Mouse (Mus musculus) lung, embryonic 14.5 days (tissue): ENCODE results near the gene Hhat. TPM values are rescaled to one million over a fixed set of nuclear protein-coding genes. Genes with fewer than 3 reads are reported as not detected.

Experiments
- ATAC-seq: fragments of 200-750 bp; cut with Nextera tagmentation; 2 replicates; pipeline ENCODE4 v1.8.0; 2017; ENCODE audit warnings: mild to moderate bottlenecking, moderate TSS enrichment, moderate library complexity; ENCODE audit not compliant: insufficient read depth
- DNase-seq: peaks from one replicate; pipeline ENCODE4 v3.0.0-alpha.2; 2015
- H3K27ac ChIP-seq: fragments of 300-500 bp; sonication (generic); 2 replicates; pipeline ENCODE4 v1.5.1; 2014; ENCODE audit warnings: low read depth, mild to moderate bottlenecking, moderate library complexity
- H3K27me3 ChIP-seq: fragments of 300-500 bp; sonication (generic); 2 replicates; pipeline ENCODE4 v1.6.1; 2014; ENCODE audit warnings: low read length, control low read depth; ENCODE audit not compliant: insufficient read depth
- H3K36me3 ChIP-seq: fragments of 300-500 bp; sonication (generic); 2 replicates; pipeline ENCODE4 v1.6.1; 2014; ENCODE audit warnings: control low read depth; ENCODE audit not compliant: insufficient read depth
- H3K4me1 ChIP-seq: fragments of 300-500 bp; sonication (generic); 2 replicates; pipeline ENCODE4 v1.6.1; 2014; ENCODE audit warnings: antibody characterized with exemption, control low read depth; ENCODE audit not compliant: insufficient read depth
- H3K4me2 ChIP-seq: fragments of 300-500 bp; sonication (generic); 2 replicates; pipeline ENCODE4 v1.6.1; 2014; ENCODE audit warnings: mild to moderate bottlenecking
- H3K4me3 ChIP-seq: fragments of 300-500 bp; sonication (generic); 2 replicates; pipeline ENCODE4 v1.5.1; 2014; ENCODE audit warnings: low read depth, low read length
- H3K9ac ChIP-seq: fragments of 300-500 bp; sonication (generic); 2 replicates; pipeline ENCODE4 v1.6.1; 2014
- H3K9me3 ChIP-seq: fragments of 300-500 bp; sonication (generic); 2 replicates; pipeline ENCODE4 v1.6.1; 2016; ENCODE audit warnings: low read depth, low read length, control low read depth
- CTCF ChIP-seq: IDR thresholded peaks from 2 replicates; pipeline ENCODE4 v1.5.1; 2016; ENCODE audit warnings: antibody characterized with exemption, low read depth
- WGBS: fragments of 180-500 bp; shearing (Covaris S2); extraction: QIAGEN DNeasy Blood & Tissue Kit; methylation state at CpG from one replicate; pipeline ENCODE4 v1.1.7; 2014; 5-methylcytosine and 5-hydroxymethylcytosine counted together
- polyA plus RNA-seq: library from polyadenylated mRNA; unstranded; fragments of >200 nt; fragmentation: Nextera tagmentation; extraction: Ambion mirVana; gene quantifications from 2 replicates; pipeline ENCODE4 v1.2.1, GENCODE M21; 2014

Hhat gene
- polyA plus RNA-seq, 1 experiment from 2014 or later: 12.8 TPM

GRCm38 (mm10) chr1:192536440-192536839 lies 234.6 kb downstream of the Hhat start:
- DNase-seq (peak; percentile 31), ATAC-seq (no peak)
- Histone ChIP-seq H3K4me3 (no peak overlapping the region), H3K4me1 (no peaks in the 10 kb centered on the region), H3K27me3 (no peaks in the 10 kb centered on the region), H3K9ac (no peak overlapping the region), H3K4me2 (no peak overlapping the region), H3K9me3 (no peaks in the 10 kb centered on the region), H3K36me3 (no peaks in the 10 kb centered on the region), H3K27ac (no peak overlapping the region)
- WGBS: 25% methylated on average over 1 of the region's 1 CpGs
- no peak for TF ChIP-seq CTCF

- no peak overlapping the region for H3K27ac ChIP-seq
- no peak overlapping the region for H3K9ac ChIP-seq
- H3K4me3 ChIP-seq: no peak overlapping the region
- DNase-seq: no peak
- H3K36me3 ChIP-seq: no peaks in the 10 kb centered on the region
- no peaks in the 10 kb centered on the region for H3K9me3 ChIP-seq
- no peaks in the 10 kb centered on the region for H3K27me3 ChIP-seq
- no peak overlapping the region for H3K4me2 ChIP-seq
- no peaks in the 10 kb centered on the region for H3K4me1 ChIP-seq
- TF ChIP-seq CTCF: no peak
- ATAC-seq: no peak
Measured at GRCm38 (mm10) chr1:192533016-192533415, 238.0 kb downstream of the Hhat start.

GRCm38 (mm10) chr1:192532212-192532611 lies 238.8 kb downstream of the Hhat start:
- peak; percentile 41 for DNase-seq
- Histone ChIP-seq H3K27me3 (no peaks in the 10 kb centered on the region), H3K36me3 (no peaks in the 10 kb centered on the region), H3K4me2 (no peak overlapping the region), H3K4me1 (no peaks in the 10 kb centered on the region), H3K27ac (no peak overlapping the region), H3K4me3 (no peak overlapping the region), H3K9ac (no peak overlapping the region), H3K9me3 (no peaks in the 10 kb centered on the region)
- TF ChIP-seq CTCF: no peak
- 36% methylated on average over 2 of the region's 2 CpGs for WGBS
- peak; percentile 54; the same call in 1 of the 2 replicates for ATAC-seq

- H3K4me3 ChIP-seq: no peak overlapping the region
- H3K4me2 ChIP-seq: no peak overlapping the region
- H3K9ac ChIP-seq: no peak overlapping the region
- H3K9me3 ChIP-seq: no peaks in the 10 kb centered on the region
- ATAC-seq: no peak
- no peaks in the 10 kb centered on the region for H3K27me3 ChIP-seq
- WGBS: 59% methylated on average over 2 of the region's 2 CpGs
- DNase-seq: no peak
- no peaks in the 10 kb centered on the region for H3K4me1 ChIP-seq
- no peak for TF ChIP-seq CTCF
- H3K27ac ChIP-seq: peak overlapping the region; percentile 54; the same call in 1 of the 2 replicates
- no peaks in the 10 kb centered on the region for H3K36me3 ChIP-seq
Measured at GRCm38 (mm10) chr1:192531490-192532146, 239.4 kb downstream of the Hhat start.

GRCm38 (mm10) chr1:192525711-192526350 lies 245.2 kb downstream of the Hhat start:
- 59% methylated on average over 14 of the region's 14 CpGs for WGBS
- DNase-seq: no peak
- no peaks in the 10 kb centered on the region for H3K27me3 ChIP-seq
- no peak overlapping the region for H3K4me2 ChIP-seq
- no peaks in the 10 kb centered on the region for H3K9me3 ChIP-seq
- H3K4me3 ChIP-seq: no peak overlapping the region
- H3K9ac ChIP-seq: no peak overlapping the region
- no peak overlapping the region for H3K27ac ChIP-seq
- 0 out of 2 replicates have a peak, but pooled peaks have one; percentile 2 for TF ChIP-seq CTCF
- no peak for ATAC-seq
- no peaks in the 10 kb centered on the region for H3K4me1 ChIP-seq
- H3K36me3 ChIP-seq: no peaks in the 10 kb centered on the region

- Histone ChIP-seq H3K4me1 (no peaks in the 10 kb centered on the region), H3K4me3 (no peak overlapping the region), H3K9me3 (no peaks in the 10 kb centered on the region), H3K27me3 (no peaks in the 10 kb centered on the region), H3K36me3 (no peaks in the 10 kb centered on the region), H3K4me2 (no peak overlapping the region), H3K9ac (no peak overlapping the region), H3K27ac (no peak overlapping the region)
- 38% methylated on average over 12 of the region's 12 CpGs for whole genome bisulfite sequencing
- no peak for TF ChIP-seq CTCF
- ATAC-seq: no peak
- peak; percentile 14 for DNase-seq
Measured at GRCm38 (mm10) chr1:192522376-192523178, 248.4 kb downstream of the Hhat start.

GRCm38 (mm10) chr1:192520836-192521435 lies 250.1 kb downstream of the Hhat start:
- ATAC-seq: no peak
- WGBS: 41% methylated on average over 13 of the region's 13 CpGs

More at GRCm38 (mm10) chr1:192520836-192521435, 250.1 kb downstream of the Hhat start:
- Histone ChIP-seq H3K4me3 (no peak overlapping the region), H3K27me3 (no peaks in the 10 kb centered on the region), H3K36me3 (no peaks in the 10 kb centered on the region), H3K9ac (no peak overlapping the region), H3K27ac (no peak overlapping the region), H3K4me2 (no peak overlapping the region), H3K4me1 (no peaks in the 10 kb centered on the region), H3K9me3 (no peaks in the 10 kb centered on the region)
- DNase-seq: peak; percentile 24
- TF ChIP-seq CTCF: no peak
